Comparison of ENCODE assay signal across 23 mouse cellular contexts in the genomic region with DNA sequence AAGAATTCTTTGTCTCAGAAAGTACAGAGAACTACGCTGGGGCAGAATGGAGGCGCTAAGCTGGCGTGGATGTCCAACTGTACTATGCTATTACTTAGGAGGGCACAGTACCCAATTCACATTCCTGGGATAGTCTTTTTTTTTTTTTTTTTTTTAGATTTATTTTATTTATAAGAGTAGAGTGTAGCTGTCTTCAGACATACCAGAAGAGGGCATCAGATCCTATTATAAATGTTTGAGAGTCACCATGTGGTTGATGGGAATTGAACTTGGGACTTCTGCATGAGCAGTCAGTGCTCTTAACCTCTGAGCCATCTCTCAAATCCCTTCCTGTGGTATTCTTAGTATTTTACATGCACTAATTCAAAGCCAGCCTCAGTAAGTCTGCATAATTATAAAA. TPM values are rescaled to one million over a fixed set of nuclear protein-coding genes. Genes with fewer than 3 reads are reported as not detected.
A peak's percentile ranks its signal among the peaks of the same experiment; 100 is the strongest.
DNase-seq lines count a peak whose midpoint lies in the region; ATAC-seq and TF ChIP-seq lines count a peak whose summit lies in the region.
"Had no signal": no experiment of that assay in that cellular context is flagged by ENCODE, and none has a peak within 500 bp of the region (broad histone marks: within the 10 kb centered on the region; RNA-seq: fewer than 3 reads in every experiment).

No protein-coding gene starts in this region.

- 94% methylated on average over 3 of the region's 3 CpGs for WGBS in heart, adult 2 months
- 97% methylated on average over 3 of the region's 3 CpGs for WGBS in heart, embryonic 12.5 days
- 98% methylated on average over 3 of the region's 3 CpGs for WGBS in liver, adult 2 months

- H3K4me3 ChIP-seq in heart, adult 2 months: no peak overlapping the region
- no peak overlapping the region for H3K4me3 ChIP-seq in heart, embryonic 12.5 days
- no peak overlapping the region for H3K4me3 ChIP-seq in liver, adult 2 months (ENCODE audit: insufficient read depth, low read depth, low read length)
- no peak overlapping the region for H3K4me3 ChIP-seq in MEL (ENCODE audit: control insufficient read depth in 1 of 2, insufficient read depth in 1 of 2, low read depth in 2 of 2, low read length in 2 of 2)
- H3K4me3 ChIP-seq: embryonic facial prominence, embryonic 15.5 days; limb, embryonic 15.5 days had no signal

- TF ChIP-seq RAD21 in MEL (IDR thresholded peaks at IDR 0.05; ENCODE audit: low read depth, low read length): peak; percentile 2

- no peak for TF ChIP-seq EP300 in heart, adult 2 months (IDR thresholded peaks at IDR 0.05; ENCODE audit: insufficient read depth, low read depth, low read length)
- no peak for TF ChIP-seq EP300 in MEL (IDR thresholded peaks at IDR 0.05; ENCODE audit: low read depth in 1 of 2, low read length in 2 of 2)

- no peak overlapping the region for H3K9ac ChIP-seq in heart, adult 2 months (ENCODE audit: low read depth, low read length)
- no peak overlapping the region for H3K9ac ChIP-seq in heart, embryonic 12.5 days
- no peak overlapping the region for H3K9ac ChIP-seq in liver, adult 2 months (ENCODE audit: low read depth, low read length)
- H3K9ac ChIP-seq in MEL (ENCODE audit: control insufficient read depth, low read depth, low read length, poor library complexity, severe bottlenecking): no peak overlapping the region
- H3K9ac ChIP-seq: embryonic facial prominence, embryonic 15.5 days; limb, embryonic 15.5 days had no signal

- H3K9me3 ChIP-seq in heart, embryonic 12.5 days (replicated peaks): no peaks in the 10 kb centered on the region
- H3K9me3 ChIP-seq in MEL (replicated peaks; ENCODE audit: insufficient read depth, low read length): no peaks in the 10 kb centered on the region
- H3K9me3 ChIP-seq: embryonic facial prominence, embryonic 15.5 days; limb, embryonic 15.5 days had no signal

- intact Hi-C loops in heart, adult 2 months (cut with DNase I): loop anchor here (5.0 kb wide), 1 partner anchor 256 kb away; no protein-coding TSS in a partner anchor

- H3K79me2 ChIP-seq in heart, adult 2 months (replicated peaks; ENCODE audit: control insufficient read depth, insufficient read depth, low read length): no peaks in the 10 kb centered on the region; the same call in 1 of the 2 replicates
- peaks cover 11% of the 10 kb centered on the region; the same call in 1 of the 2 replicates for H3K79me2 ChIP-seq in liver, adult 2 months (ENCODE audit: control insufficient read depth, insufficient read depth, low read length)
- H3K79me2 ChIP-seq in MEL (ENCODE audit: control insufficient read depth, insufficient read depth, low read length, poor library complexity): peaks cover 16% of the 10 kb centered on the region

- no peaks in the 10 kb centered on the region for H3K27me3 ChIP-seq in heart, adult 2 months (ENCODE audit: control insufficient read depth, insufficient read depth, low read length)
- H3K27me3 ChIP-seq in heart, embryonic 12.5 days (replicated peaks): no peaks in the 10 kb centered on the region
- H3K27me3 ChIP-seq in liver, adult 2 months (ENCODE audit: control insufficient read depth, insufficient read depth, low read length): no peaks in the 10 kb centered on the region
- H3K27me3 ChIP-seq in MEL (ENCODE audit: control insufficient read depth in 1 of 2, insufficient read depth in 2 of 2, low read length in 2 of 2): no peaks in the 10 kb centered on the region
- no peaks in the 10 kb centered on the region for H3K27me3 ChIP-seq in splenic B cell, adult 2 months (ENCODE audit: control insufficient read depth, insufficient read depth, low read length, poor library complexity, severe bottlenecking)
- H3K27me3 ChIP-seq: embryonic facial prominence, embryonic 15.5 days; limb, embryonic 15.5 days had no signal

- no peak for TF ChIP-seq POLR2A in heart, adult 2 months (IDR thresholded peaks at IDR 0.05; ENCODE audit: insufficient read depth, low read depth, low read length)
- TF ChIP-seq POLR2A in liver, adult 2 months (IDR thresholded peaks at IDR 0.05; ENCODE audit: extremely low read depth, insufficient read depth, low read length): no peak
- no peak for TF ChIP-seq POLR2A in MEL (IDR thresholded peaks at IDR 0.05; ENCODE audit: control insufficient read depth in 1 of 2, insufficient read depth in 1 of 2, low read depth in 1 of 2, low read length in 2 of 2, poor library complexity in 1 of 2)

- peak; percentile 51 for TF ChIP-seq CTCF in heart, adult 2 months (IDR thresholded peaks at IDR 0.05)
- no peak for TF ChIP-seq CTCF in liver, adult 2 months (IDR thresholded peaks at IDR 0.05; ENCODE audit: low read depth, low read length)
- peak in 1 of 3 experiments; percentile 10; a peak in 1 of 6 replicates for TF ChIP-seq CTCF in MEL (IDR thresholded peaks at IDR 0.05 in 2 of 3, conservative IDR thresholded peaks at IDR 0.05 in 1 of 3; ENCODE audit: control insufficient read depth in 1 of 3, insufficient read depth in 1 of 3, low read depth in 2 of 3, low read length in 3 of 3, poor library complexity in 1 of 3, severe bottlenecking in 1 of 3)

- H3K36me3 ChIP-seq in heart, adult 2 months (ENCODE audit: control insufficient read depth, insufficient read depth, low read length): peaks cover 2% of the 10 kb centered on the region; the same call in 1 of the 2 replicates
- no peaks in the 10 kb centered on the region for H3K36me3 ChIP-seq in heart, embryonic 12.5 days
- H3K36me3 ChIP-seq in liver, adult 2 months (ENCODE audit: control insufficient read depth, insufficient read depth, low read length): peaks cover 3% of the 10 kb centered on the region; the same call in 1 of the 2 replicates
- H3K36me3 ChIP-seq in MEL (ENCODE audit: control insufficient read depth in 1 of 2, insufficient read depth in 2 of 2, low read length in 2 of 2): peaks cover 0 to 6% of the 10 kb centered on the region in 2 experiments; a peak in 2 of 4 replicates
- no peaks in the 10 kb centered on the region for H3K36me3 ChIP-seq in splenic B cell, adult 2 months (ENCODE audit: control insufficient read depth, insufficient read depth, low read length, poor library complexity, severe bottlenecking)

- no peak for ATAC-seq in heart, embryonic 12.5 days (ENCODE audit: insufficient number of reproducible peaks, low FRiP score)
- ATAC-seq: forebrain, embryonic 16.5 days; hindbrain, postnatal 0 days had no signal

- peaks cover 4% of the 10 kb centered on the region for H3K4me1 ChIP-seq in heart, adult 2 months (ENCODE audit: control insufficient read depth, insufficient read depth, low read length)
- H3K4me1 ChIP-seq in heart, embryonic 12.5 days (replicated peaks): peaks cover 16% of the 10 kb centered on the region; the same call in 1 of the 2 replicates
- H3K4me1 ChIP-seq in liver, adult 2 months (ENCODE audit: control insufficient read depth, insufficient read depth, low read length): peaks cover 9% of the 10 kb centered on the region
- H3K4me1 ChIP-seq in MEL (ENCODE audit: control insufficient read depth in 1 of 2, insufficient read depth in 2 of 2, low read length in 2 of 2): no peaks in the 10 kb centered on the region

- H3K27ac ChIP-seq in heart, adult 2 months: no peak overlapping the region
- H3K27ac ChIP-seq in heart, embryonic 12.5 days (ENCODE audit: poor library complexity, severe bottlenecking): no peak overlapping the region
- no peak overlapping the region for H3K27ac ChIP-seq in liver, adult 2 months (replicated peaks; ENCODE audit: insufficient read depth, low read depth, low read length)
- no peak overlapping the region for H3K27ac ChIP-seq in MEL (ENCODE audit: control insufficient read depth, low read depth, low read length)
- H3K27ac ChIP-seq: embryonic facial prominence, embryonic 15.5 days; hindbrain, postnatal 0 days; limb, embryonic 15.5 days had no signal

- H3K4me2 ChIP-seq in heart, embryonic 12.5 days: no peak overlapping the region
- H3K4me2 ChIP-seq: embryonic facial prominence, embryonic 15.5 days; limb, embryonic 15.5 days; midbrain, embryonic 11.5 days had no signal

- DNase-seq in heart, adult 2 months: no peak
- DNase-seq in liver, adult 2 months (ENCODE audit: extremely low read depth, low read depth, low spot score): peak; percentile 33
- DNase-seq in liver (no peak), MEL (ENCODE audit: low read depth, low spot score) (no peak)
- DNase-seq in splenic B cell, adult 2 months (ENCODE audit: low read depth, low spot score): peak; percentile 50
- no peak for DNase-seq in T-cell, adult 2 months (ENCODE audit: low spot score)
- no peak for DNase-seq in adrenal gland, adult 18-20 months (ENCODE audit: low spot score in 2 of 2)
- DNase-seq: cerebellum, adult 2 months; cerebellum, postnatal 36 days; heart, postnatal 4 days; layer of hippocampus, postnatal 36 days; lung, adult 2 months; retina, postnatal 1 day; right cerebral cortex, postnatal 4 days; thymus, postnatal 36 days had no signal

TF ChIP-seq in MEL, 35 proteins besides CTCF, POLR2A, EP300 and RAD21:
- TF ChIP-seq ZNF384 (IDR thresholded peaks at IDR 0.05; ENCODE audit: low read depth, low read length): peak; percentile 65
- TF ChIP-seq HCFC1 (IDR thresholded peaks at IDR 0.05; ENCODE audit: low read depth, low read length): no peak

RNA-seq across cellular contexts. Expression of gene Cnot2, which starts 50.2 kb away (rescaled TPM):
- 10 to 100 TPM; 35.1 to 38.3 TPM for total RNA-seq in heart, adult 2 months (2021)
- polyA plus RNA-seq in heart, adult 2 months (2012; rRNA removed): 19.4 and 34.4 TPM in 2 replicates
- polyA plus RNA-seq in heart, embryonic 12.5 days (2016; fragmentation: Nextera tagmentation; extraction: Ambion mirVana): 76.9 and 79.8 TPM in 2 replicates
- total RNA-seq in liver, adult 2 months (2014; rRNA removed): 35.8 and 39.0 TPM in 2 replicates
- 11.6 and 14.0 TPM in 2 replicates for polyA plus RNA-seq in liver, adult 2 months (2012; rRNA removed)
- 84.6 and 88.8 TPM in 2 replicates for total RNA-seq in MEL (2012; rRNA removed)
- 100 to 1,000 TPM in 1 of 2 experiments, 10 to 100 TPM in 1; 84.3 to 554 TPM for polyA plus RNA-seq in MEL (2012; ENCODE audit: insufficient read depth in 1 of 2, insufficient read length in 2 of 2, low read depth in 1 of 2, low replicate concordance in 2 of 2, missing spikeins in 1 of 2)
- 10 to 100 TPM; 64.5 to 73.8 TPM for total RNA-seq in adrenal gland, adult 18-20 months (2021)

RNA-seq across cellular contexts. Expression of gene Kcnmb4, which starts 57.4 kb away (rescaled TPM):
- under 1 TPM; 0.18 to 0.41 TPM for total RNA-seq in heart, adult 2 months (2021)
- 0.82 and 1.4 TPM in 2 replicates for polyA plus RNA-seq in heart, adult 2 months (2012; rRNA removed)
- 6.3 and 7.5 TPM in 2 replicates for polyA plus RNA-seq in heart, embryonic 12.5 days (2016; fragmentation: Nextera tagmentation; extraction: Ambion mirVana)
- total RNA-seq in liver, adult 2 months (2014; rRNA removed): 0.18 TPM in 1 of 2 replicates, not detected in the other
- polyA plus RNA-seq in liver, adult 2 months (2012; rRNA removed): 0.06 TPM in 1 of 2 replicates, not detected in the other
- not detected in 2 replicates for total RNA-seq in MEL (2012; rRNA removed)
- polyA plus RNA-seq in MEL (2012; ENCODE audit: insufficient read depth in 1 of 2, insufficient read length in 2 of 2, low read depth in 1 of 2, low replicate concordance in 2 of 2, missing spikeins in 1 of 2): not detected
- total RNA-seq in adrenal gland, adult 18-20 months (2021): 10 to 100 TPM in 1 of 2 experiments, under 1 TPM in 1; 0.66 to 10.4 TPM
- total RNA-seq: gastrocnemius, adult 18-20 months; granulocyte monocyte progenitor cell, adult 5-6 weeks had no signal

Comparison
In these comparisons a context has a peak if more than half of its experiments do, and no peak if none do; other contexts are left out.
1. DNase-seq: peak in liver, adult 2 months (single experiment) and splenic B cell, adult 2 months (single experiment); none in heart, adult 2 months (0 of 2), liver (single experiment), MEL (single experiment), T-cell, adult 2 months (single experiment) and adrenal gland, adult 18-20 months (0 of 2).